Mouse (Mus musculus) left cerebral cortex, postnatal 10 days (tissue): ENCODE data around the gene Eea1. TPM values are rescaled to one million over a fixed set of nuclear protein-coding genes. Genes with fewer than 3 reads are reported as not detected.

Experiments used
- DNase-seq, 2 experiments: peaks; one replicate each; pipeline ENCODE4 v3.0.0; 2021 to 2022; ENCODE audit warnings: low spot score in 2 of 2, mixed read lengths in 1 of 2; ENCODE audit errors: extremely low spot score in 1 of 2
- intact Hi-C: fragments of 180-260 bp; cut with DNase I; formaldehyde crosslinking; loops from one replicate; pipeline ENCODE4 v1.15.1; 2025
- total RNA-seq, 2 experiments: library from RNA; stranded (reverse); gene quantifications; 2 replicates each; pipeline ENCODE4 v1.2.3; 2021

Gene Eea1
- total RNA-seq, 2 experiments from 2014 or later = 23.9 to 25.2 TPM

GRCm38 (mm10) chr10:96094559-96094958 is 154.1 kb downstream of the Eea1 start:
- no peak for DNase-seq
- intact Hi-C loops = no loop called here

Other genes with a start within 250 kb of the Eea1 start
- not detected for gene Gm33543, start 97.7 kb upstream of the Eea1 start, total RNA-seq
- not detected for gene Gm5426, start 196.0 kb downstream of the Eea1 start, total RNA-seq